Mouse (Mus musculus) cerebellum, adult (tissue): Measurements from ENCODE around the gene Kat7.
A peak's percentile ranks its signal among the peaks of the same experiment; 100 is the strongest.

Experiments used
- ATAC-seq: cut with Nextera tagmentation; 2 replicates; pipeline ENCODE4 v1.9.2; 2017; ENCODE audit warnings: mild to moderate bottlenecking, moderate library complexity, mixed read lengths; ENCODE audit not compliant: insufficient number of reproducible peaks, low FRiP score, low TSS enrichment

The Kat7 gene

DNA sequence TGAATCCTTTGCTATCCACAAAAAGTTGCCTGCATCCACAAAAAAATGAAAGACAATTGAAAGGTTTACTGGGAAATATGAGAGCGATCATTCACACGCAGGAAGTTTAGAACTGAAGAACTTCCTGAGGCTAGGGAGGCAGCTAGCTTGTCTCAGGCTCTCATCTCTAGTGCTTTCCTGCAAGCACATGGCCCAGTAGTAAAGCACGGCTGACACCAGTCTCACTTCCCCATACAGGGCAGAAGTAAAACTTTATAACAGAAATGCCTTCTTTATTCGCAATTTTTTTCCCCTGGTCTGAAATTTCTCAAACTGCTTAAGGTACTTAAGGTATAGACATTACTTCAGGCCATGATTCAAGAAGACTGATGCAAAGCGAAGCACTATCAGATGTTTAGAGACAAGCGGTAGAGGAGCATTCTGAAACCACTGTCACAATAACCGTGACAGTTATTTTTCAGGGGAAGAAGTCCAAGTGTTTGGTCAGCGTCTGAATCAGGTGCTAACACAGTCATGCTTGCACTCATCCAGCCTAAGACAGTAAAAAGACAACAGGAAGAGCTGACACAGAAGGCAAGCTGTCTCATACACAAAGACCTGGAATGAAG is 16.9 kb downstream of the Kat7 start:
- no peak for ATAC-seq

DNA sequence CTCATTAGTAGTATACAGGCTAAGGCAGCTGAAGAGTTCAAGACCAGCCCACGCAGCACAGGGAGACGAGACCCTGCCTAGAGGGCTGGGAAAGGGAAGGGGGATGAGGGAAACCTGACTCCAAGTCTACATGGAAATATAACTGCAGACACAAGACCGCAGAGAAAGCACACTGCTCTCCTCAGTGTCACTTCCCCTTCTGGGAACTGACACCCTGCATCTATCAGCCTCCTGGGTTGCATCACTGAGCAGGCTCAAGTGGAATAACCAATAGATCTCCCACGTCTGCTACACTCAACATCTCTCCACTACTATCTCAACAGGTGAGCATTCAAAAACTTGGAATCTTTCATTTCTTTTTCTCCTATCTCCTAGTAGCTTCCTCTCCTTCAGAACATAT is 18.0 kb downstream of the Kat7 start:
- ATAC-seq: no peak

DNA sequence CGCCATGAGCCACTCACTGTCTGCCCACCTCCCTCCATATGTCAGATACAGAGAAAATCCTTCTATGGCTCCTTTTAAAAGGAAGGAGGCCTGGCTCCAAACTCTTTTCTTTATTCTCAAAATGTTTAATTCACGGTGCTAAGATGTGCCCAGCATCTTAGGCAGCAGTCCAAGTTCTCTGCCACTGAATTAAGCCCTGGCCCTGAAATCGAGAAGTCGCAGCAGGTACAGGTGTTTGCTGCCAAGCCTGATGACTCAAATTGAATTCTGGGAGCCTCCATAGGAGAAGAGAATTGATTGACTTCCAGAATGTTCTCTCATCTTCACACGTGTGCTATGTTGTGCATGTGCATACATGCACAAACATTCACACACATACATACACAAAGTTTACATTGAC is 27.7 kb downstream of the Kat7 start:
- ATAC-seq: no peak; the same call in 1 of the 2 replicates

DNA sequence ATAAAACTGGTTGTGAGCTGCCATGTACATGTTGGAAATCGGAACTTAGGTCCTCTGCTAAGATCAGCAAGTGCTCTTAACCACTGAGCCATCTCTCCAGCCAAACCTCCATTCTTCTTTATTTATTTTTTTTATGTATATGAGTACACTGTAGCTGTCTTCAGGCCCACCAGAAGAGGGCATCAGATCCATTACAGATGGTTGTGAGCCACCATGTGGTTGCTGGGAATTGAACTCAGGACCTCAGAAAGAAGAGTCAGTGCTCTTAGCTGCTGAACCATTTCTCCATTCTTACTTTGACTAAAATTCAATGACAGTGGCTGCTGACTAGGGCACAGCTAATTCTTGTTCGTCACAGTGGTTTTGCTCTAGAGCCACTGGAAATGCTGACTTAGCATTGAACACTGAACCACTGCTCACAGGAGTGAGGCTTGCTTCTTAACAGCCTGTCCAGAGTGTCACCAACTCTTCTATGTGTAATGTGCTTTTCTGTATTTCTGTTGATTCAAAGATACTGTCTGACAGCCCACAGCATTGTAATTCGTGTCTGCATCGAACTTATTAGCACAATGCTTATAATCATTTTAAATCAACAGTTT is 30.9 kb downstream of the Kat7 start:
- no peak for ATAC-seq

DNA sequence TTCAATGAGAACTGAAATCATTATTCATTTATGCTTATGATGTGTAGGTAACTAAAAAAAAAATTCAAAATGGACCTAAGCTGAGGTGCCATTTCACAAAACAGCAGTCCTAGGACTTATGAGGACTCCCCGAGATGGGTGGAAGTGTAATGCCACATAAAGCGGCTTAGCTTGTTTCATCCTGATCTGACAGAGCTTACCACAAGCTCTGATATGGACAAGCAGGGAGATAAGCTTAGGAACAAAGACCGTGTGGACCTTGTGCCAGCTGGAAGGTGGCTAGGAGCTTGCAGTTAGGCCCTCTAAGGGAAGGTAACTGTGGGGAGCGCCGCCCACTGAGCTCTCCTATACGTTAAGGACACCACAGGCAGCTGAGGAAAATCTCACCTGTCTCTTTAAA is 34.0 kb downstream of the Kat7 start:
- ATAC-seq: no peak

DNA sequence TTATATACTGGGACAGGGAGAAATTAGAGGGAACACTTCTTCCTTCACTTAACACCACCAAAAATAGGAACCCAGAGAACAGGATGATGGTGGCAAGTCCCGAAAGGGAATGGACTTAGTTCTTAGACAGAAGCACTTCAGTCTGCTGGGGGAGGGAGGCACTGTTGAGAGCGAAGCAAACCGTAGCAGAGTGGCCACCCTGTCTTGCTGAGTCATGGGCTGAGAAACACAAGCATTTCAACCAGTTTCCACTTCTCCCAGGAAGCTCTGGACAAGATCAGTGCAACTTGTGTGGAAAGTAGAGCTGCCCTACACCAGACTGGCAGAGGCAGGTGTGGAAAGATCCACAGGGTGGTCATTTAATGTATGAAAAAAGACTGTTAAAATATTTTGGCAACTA is 35.4 kb downstream of the Kat7 start:
- ATAC-seq: no peak

DNA sequence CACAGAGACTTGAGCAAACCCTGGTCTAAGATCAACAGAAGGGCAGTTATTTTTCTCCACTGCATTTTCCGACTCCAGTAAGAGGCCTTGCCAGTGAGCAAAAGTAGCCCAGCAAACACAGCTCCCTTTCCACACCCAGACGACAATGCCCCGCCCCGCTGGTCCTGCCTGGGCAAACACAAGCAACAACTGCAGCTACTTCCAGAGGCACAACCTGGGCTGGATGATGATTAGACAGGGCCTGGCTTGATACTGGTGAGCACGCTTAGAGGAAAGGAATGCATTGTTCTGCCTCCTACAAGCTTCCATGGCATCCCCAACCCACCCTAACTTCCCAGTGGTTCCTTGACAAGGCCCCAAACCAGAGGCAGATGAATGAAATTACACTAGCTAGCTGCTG is 36.4 kb downstream of the Kat7 start:
- no peak for ATAC-seq

DNA sequence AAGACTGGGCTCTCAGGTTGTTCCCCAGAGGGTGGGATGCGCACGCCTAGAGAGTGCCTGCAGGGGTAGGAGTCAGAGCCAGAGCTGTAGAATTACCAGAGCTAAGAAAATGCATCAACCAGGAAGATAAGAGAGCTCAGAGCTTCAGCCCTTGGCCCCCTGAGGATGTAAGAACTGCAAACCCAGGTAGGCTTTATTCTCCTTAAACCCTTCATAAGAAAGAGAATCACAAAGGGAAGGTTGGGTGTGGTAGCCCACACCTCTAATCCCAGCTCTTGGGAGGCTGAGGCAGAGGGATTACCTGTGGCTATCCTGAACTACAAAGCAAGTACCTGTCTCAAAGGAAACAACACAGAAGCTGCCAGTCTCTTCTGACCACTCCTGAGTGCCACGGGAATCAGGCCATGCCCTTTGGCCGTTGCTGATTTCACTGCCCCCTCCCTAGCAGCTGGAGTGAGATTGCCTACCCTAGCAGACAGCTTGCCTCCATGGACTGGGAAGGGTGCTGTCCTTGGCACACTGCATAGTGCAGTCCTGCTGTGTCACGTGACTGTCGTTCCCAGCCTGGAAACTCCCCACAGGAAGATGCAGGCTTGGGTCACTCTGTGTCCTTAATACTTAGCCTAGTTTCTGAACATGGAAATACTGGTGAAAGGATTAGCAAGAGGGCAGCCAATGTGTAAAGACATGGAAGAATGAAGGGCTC is 43.4 kb downstream of the Kat7 start:
- ATAC-seq: no peak

DNA sequence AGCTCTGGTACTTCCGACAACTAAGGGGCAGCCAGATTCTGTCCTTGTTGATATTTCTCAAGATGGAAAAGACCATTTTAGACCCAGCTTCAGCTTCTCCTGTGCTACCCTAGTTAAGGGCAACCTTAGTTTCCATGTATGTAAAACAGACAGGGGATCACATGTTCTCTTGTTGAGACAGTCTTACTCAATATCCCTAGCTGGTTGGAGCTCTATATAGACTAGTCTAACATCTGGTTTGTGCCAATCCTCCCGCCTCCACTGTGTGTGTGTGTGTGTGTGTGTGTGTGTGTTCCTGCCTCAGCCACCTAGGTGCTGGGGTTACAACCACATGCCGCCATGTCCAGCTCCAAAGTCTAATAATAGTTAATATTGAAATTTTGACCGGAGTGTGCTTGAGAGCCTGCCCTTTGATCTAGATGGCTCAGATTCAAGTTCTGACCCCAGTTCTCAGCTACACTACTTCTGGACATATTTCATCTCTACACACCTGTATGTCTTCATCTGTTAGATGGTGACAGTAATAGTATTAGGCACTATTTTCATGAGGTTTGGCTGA is 45.5 kb downstream of the Kat7 start:
- ATAC-seq: no peak

DNA sequence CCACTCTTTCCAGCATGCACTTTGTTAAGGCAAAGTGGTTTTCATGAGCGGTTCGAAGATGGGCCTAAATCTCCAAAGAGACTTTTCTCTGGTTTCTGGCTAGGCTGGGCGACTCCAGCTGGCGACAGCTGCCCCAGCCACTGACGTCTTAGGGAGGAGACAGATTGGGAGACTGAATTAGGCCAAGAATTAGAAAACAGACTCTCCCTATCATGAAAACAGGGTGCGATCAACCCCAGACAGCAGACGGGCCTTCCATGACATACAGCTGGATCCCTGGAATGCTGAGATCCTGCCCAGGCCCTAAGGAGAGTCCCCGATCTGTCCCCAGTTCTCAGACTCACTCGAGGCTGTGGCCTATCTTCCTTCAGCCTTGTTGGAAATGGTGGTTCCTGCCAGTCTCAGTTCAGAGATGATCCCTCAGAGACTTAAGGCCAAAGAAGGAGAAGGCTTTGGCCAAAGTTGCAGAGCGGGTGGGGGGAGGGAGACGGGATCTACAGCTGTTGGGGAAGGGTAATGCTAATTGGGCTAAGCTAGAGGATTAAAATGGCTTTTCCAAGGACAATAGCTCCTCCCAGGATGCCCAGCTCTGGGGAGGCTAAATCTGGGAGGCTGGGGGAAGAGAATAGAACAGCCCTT is 46.1 kb downstream of the Kat7 start:
- ATAC-seq: no peak

DNA sequence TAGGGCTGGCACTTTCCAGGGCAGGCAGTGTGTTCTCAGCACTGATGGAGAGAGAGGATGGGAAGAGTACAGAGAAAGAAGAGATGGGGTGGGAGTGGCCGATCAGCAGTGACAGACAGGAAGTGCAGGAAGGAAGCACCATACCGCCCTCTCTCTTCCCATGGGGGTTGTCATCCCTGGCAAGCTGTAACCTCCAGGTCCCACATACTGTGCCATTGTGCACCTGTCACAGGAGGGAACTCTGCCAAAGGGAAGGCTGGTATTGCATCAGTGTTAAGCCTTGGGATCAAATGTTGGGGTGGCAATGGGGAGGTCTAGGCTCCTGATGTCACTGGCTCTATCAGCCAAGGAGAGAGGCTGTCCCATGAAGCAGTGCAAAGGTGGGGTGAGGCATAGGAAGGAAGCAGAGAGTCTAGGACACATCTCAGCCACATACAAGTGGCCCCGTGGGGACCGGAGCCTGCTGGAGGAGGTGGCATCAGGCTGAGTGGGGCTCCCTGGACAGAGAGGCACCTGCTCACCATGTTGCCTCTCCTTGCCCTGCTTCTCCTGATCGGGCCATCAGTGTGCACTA is 48.8 kb downstream of the Kat7 start, which contains the start of gene Tac4:
TSS of gene Tac4 (plus strand) at position 352 of the 574 bp plus-strand sequence.
- ATAC-seq: no peak

DNA sequence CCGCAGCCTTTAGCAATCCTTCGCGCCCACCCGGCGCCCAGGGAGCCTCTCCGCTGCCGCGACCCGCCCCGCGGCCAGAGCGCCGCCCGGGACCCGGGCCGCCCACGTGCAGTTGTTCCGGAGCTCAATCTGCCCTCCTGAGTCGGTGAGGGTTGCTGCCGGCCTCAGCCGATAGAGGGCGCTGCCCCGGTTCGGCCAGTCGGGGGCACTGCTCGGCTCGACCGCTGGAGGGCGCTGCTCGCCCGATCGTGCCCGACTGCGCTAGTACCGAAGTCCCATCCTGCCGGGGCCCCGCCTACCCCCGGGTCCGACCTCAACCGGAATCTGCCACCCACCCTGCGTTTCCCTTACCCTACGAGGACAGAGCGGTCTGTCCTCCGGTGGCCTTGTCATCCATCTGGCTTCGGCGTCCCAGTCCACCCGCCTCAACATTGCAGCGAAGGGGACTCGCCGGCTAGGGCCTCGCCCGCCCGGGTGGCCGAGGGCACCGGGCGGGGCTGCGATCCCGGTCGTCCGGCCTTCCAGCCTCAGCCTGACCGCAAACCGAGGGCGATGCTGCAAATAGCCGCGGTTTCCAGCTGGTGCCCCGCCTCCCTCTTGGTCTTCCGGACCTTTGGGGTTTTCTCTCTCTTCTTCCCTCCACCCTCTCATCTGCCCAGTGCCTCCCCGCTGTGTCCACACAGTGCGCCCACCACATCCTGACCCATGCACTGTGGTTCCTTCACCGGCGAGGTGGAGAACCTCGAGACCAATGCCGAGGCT is 50.8 kb downstream of the Kat7 start:
- ATAC-seq: peak; percentile 77

DNA sequence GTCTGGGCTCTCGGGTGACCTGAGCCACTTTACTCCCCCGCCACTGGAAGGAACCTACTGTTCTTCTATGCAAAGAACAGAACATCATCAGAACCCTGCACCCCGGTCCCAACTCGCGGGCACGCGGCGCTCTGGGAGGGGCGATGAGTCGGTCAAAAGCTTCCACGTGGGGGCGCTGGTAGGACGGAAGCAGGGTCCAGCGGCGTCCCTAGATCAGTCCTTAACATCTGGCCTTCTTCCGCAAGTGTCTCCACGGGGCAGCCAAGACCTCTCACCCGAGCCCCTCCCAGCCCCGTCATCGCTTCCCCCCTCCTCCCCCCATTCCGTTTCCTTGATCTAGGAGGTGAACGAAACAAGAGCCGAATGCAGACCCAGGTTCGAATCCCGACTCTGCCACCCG is 51.6 kb downstream of the Kat7 start:
- no peak for ATAC-seq

DNA sequence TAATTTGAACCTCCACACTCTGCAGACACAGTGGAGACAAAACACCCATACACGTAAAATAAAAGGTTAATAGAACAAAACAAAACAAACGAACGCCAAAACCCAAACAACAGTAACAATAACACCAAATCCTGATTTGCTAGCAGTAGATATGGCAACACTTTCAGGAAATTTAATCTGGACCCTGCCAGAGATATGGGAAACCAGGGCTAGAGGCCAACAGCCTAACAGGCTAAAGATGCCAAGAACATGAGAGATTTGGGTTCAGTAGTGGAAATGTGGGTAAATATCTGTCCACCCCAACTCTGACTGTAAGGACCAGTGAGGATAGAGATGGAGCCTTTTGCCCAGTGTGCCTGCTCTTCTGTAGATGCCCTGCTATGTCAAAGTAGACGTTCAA is 52.1 kb downstream of the Kat7 start:
- ATAC-seq: no peak

DNA sequence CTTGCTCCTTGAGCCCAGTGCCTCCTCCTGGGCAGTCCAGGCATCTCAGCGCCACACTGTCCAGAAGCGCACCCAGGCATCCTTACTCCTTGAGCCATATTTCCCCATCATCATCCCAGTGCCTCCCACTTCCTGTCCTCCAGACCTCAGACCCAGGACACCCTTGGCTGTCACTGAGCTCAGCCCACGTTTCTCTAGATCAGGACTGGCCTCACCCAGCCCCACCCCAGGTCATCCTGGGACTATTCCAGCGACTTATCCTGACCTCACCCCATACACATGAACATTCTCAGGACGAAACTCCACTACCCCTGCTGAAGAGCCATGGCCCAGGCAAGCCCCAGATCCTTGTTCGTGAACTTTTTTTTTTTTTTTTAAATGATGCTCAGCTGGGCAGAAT is 54.3 kb downstream of the Kat7 start:
- no peak for ATAC-seq

DNA sequence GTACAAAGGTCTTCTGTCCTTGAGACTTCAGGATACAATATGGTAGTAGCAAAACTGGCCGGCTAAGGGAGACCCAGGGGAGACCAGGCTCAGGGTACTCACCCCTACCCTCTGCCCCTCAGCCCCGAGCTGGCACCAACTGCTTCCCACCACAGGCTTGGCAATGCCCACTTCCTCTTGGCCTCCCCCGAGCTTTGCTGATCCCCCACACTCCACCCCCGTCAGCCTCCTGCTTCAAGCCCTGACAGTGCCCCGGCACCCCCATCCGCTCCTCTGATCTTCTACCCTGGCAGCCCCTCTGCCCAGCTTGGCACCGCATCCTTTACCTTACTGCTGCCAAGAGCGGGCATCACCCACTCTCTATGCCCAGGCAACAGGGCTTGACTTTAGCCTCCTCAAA is 55.9 kb downstream of the Kat7 start:
- ATAC-seq: no peak

DNA sequence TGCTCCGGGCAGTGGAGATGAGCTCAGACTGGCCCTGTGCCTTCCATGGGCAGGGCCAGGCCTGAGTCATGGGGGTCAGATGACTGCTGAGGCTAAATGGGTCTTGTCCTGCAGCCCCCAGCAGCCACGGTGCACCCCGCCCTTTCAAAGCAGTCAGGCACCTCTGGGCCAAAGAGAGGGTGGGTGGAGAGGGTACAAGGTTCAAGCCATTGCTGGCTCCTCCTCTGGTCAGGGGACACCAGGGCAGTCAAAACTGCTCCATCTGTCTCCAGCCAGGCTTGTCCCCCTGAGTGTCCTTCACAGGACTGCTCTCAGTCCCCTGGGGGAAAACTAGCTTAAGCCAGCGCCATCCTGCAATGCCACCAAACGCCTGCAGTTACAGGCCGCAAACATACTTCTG is 57.9 kb downstream of the Kat7 start:
- ATAC-seq: no peak

DNA sequence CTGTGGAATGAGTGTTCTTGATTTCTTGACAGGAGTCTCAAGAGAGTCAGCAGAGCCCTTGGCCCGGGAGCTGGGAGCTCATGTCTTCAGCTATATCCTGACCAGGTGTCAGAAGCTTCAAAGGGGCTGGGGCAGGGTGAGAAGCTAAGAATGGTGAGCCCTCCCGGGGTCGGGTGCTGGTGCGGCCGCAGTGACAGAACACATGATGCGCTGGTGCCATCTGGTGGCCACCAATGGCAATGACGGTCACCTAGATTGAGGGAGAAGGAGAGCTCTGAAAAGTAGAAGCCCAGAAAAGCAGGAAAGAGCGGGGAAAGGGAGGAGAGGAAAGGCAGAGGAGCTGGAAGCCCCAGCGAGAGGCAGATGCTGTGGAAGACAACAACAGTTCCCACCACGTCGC is 58.8 kb downstream of the Kat7 start:
- no peak for ATAC-seq

DNA sequence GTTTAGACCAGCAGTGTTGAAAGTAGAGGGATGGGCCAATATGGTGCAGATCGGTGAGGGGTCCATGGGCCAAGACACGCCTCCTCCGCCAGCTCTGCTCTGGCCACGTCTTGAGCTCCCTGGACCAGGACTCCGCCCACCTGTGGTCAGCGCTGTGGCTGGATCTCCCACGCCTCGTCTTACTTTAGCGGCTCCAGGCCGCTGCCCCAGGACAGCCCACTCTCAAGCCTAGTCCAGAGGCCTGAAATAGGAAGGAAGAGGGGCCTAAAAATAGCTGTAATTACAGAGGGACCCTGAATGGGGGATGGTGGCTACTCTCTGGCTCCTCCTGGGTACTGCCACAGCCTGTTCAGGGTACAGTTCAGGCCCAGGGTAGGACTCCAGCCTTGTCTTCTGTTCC is 59.9 kb downstream of the Kat7 start:
- no peak for ATAC-seq

DNA sequence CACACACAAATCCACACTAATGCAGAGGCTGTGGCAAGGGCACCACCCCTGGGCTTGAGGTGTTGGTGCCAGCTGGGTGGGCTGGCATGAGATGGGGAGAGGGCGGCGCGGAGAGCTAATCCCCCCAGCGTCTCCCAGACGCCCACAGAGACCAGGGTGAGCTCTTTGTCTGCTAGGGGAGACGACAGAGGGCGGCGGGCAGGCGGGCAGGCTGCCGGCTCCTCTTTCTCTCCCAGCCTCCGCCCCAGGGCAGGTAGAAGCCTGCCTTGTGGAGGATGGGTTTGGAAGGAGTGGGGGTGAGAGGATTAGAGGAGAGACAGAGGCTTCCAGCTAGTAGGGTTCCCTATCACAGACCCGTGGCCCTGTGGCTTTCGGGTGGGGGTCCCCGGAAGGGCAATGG is 63.0 kb downstream of the Kat7 start:
- no peak for ATAC-seq
